Mouse (Mus musculus) embryo, embryonic 11.5 days (tissue): Measurements from ENCODE around the gene Tmem150c.

Experiments
- DNase-seq: peaks from one replicate; pipeline ENCODE4 v3.0.0-alpha.2; 2012; ENCODE audit warnings: low read depth, low spot score

Tmem150c gene

GRCm38 (mm10) chr5:100096955-100097354, 62.7 kb downstream of the Tmem150c start:
- DNase-seq, result no peak

GRCm38 (mm10) chr5:100091602-100092001, 68.0 kb downstream of the Tmem150c start:
- peak; percentile 31 for DNase-seq

- no peak for DNase-seq
These were observed 68.4 kb downstream of the Tmem150c start for GRCm38 (mm10) chr5:100091263-100091594.

- no peak for DNase-seq
These were observed 68.9 kb downstream of the Tmem150c start for GRCm38 (mm10) chr5:100090515-100091262.

- no peak for DNase-seq
These were observed 74.5 kb downstream of the Tmem150c start for GRCm38 (mm10) chr5:100085097-100085496.

GRCm38 (mm10) chr5:100083953-100084562, 75.5 kb downstream of the Tmem150c start:
- no peak for DNase-seq

GRCm38 (mm10) chr5:100082006-100082405, 77.6 kb downstream of the Tmem150c start:
- no peak for DNase-seq

GRCm38 (mm10) chr5:100079931-100080275, 79.7 kb downstream of the Tmem150c start:
- no peak for DNase-seq

GRCm38 (mm10) chr5:100079040-100079930, 80.3 kb downstream of the Tmem150c start:
- no peak for DNase-seq

- no peak for DNase-seq
These were observed 85.0 kb downstream of the Tmem150c start for GRCm38 (mm10) chr5:100074571-100074970.

- no peak for DNase-seq
These were observed 87.1 kb downstream of the Tmem150c start for GRCm38 (mm10) chr5:100072557-100072956.

GRCm38 (mm10) chr5:100071541-100071940, 88.1 kb downstream of the Tmem150c start:
- DNase-seq, result no peak

- DNase-seq, result peak; percentile 75
These were observed 89.4 kb downstream of the Tmem150c start for GRCm38 (mm10) chr5:100070255-100070654.

GRCm38 (mm10) chr5:100069526-100069925, 90.1 kb downstream of the Tmem150c start:
- DNase-seq, result no peak

GRCm38 (mm10) chr5:100067579-100067978, 92.0 kb downstream of the Tmem150c start:
- no peak for DNase-seq

- no peak for DNase-seq
These were observed 98.7 kb downstream of the Tmem150c start for GRCm38 (mm10) chr5:100060876-100061275.

- no peak for DNase-seq
These were observed 100.3 kb downstream of the Tmem150c start for GRCm38 (mm10) chr5:100059326-100059725.

GRCm38 (mm10) chr5:100058729-100059128, 100.9 kb downstream of the Tmem150c start:
- DNase-seq, result no peak

GRCm38 (mm10) chr5:100057461-100058209, 102.0 kb downstream of the Tmem150c start:
- no peak for DNase-seq

- DNase-seq, result no peak
These were observed 103.7 kb downstream of the Tmem150c start for GRCm38 (mm10) chr5:100055866-100056369.

- no peak for DNase-seq
These were observed 104.6 kb downstream of the Tmem150c start for GRCm38 (mm10) chr5:100054807-100055547.
